Comparison of ENCODE assay signal across 10 mouse cellular contexts in the genomic region with DNA sequence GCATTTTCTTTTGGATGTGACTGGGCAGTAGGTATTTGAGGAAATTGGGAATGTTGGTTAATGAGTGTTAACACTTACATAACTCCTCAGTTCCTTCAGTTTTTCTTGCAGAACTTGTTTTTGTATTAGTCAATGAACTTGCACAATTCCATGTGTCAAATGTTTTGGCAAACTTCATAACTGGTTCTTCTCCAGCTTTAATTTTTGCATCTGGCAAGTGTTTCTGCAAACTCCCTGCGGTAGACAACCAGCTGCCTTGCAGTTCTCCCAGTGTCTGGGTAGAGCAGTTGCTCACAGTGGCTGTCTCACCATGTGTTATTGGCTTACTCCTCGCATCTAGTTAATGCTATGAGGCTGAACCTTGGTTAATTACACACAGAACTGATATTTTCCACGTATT.
DNase-seq lines count a peak whose midpoint lies in the region; TF ChIP-seq lines count a peak whose summit lies in the region.
"Had no signal": no experiment of that assay in that cellular context is flagged by ENCODE, and none has a peak within 500 bp of the region (broad histone marks: within the 10 kb centered on the region; RNA-seq: fewer than 3 reads in every experiment).

No protein-coding gene starts in this region.

- intact Hi-C loops in gastrocnemius, adult 2 months (cut with DNase I) = no loop called here

- peak; percentile 30 for DNase-seq in gastrocnemius, adult 2 months
- DNase-seq in gastrocnemius, postnatal 10 days = no peak
- DNase-seq in urinary bladder, postnatal 14 days (ENCODE audit: low spot score) = peak; percentile 12
- DNase-seq in urinary bladder, adult 2 months (ENCODE audit: low spot score) = no peak
- peak; percentile 27 to 53 for DNase-seq in layer of hippocampus, adult 2 months (ENCODE audit: low spot score in 2 of 2)
- no peak for DNase-seq in c-Kit-positive CD71-positive TER-119-positive erythroid progenitor cells, embryonic 14.5 days (ENCODE audit: low spot score)
- no peak for DNase-seq in cerebellum, postnatal 36 days
- DNase-seq in right cerebral cortex, postnatal 4 days = no peak

- no peak overlapping the region for H3K4me3 ChIP-seq in gastrocnemius, adult 2 months
- H3K4me3 ChIP-seq in layer of hippocampus, adult 2 months = no peak overlapping the region
- H3K4me3 ChIP-seq: stomach, embryonic 15.5 days had no signal

- no peak for TF ChIP-seq CTCF in gastrocnemius, adult 2 months (IDR thresholded peaks at IDR 0.05)
- no peak for TF ChIP-seq CTCF in layer of hippocampus, adult 2 months (conservative IDR thresholded peaks at IDR 0.05)

- H3K27ac ChIP-seq in gastrocnemius, adult 2 months = no peak overlapping the region
- peak overlapping the region; percentile 19; the same call in 1 of the 2 replicates for H3K27ac ChIP-seq in layer of hippocampus, adult 2 months
- H3K27ac ChIP-seq: macrophage; stomach, embryonic 15.5 days had no signal

Comparison
In these comparisons a context has a peak if more than half of its experiments do, and no peak if none do; other contexts are left out.
1. DNase-seq: peak in gastrocnemius, adult 2 months (single experiment), urinary bladder, postnatal 14 days (single experiment) and layer of hippocampus, adult 2 months (2 of 2); none in gastrocnemius, postnatal 10 days (single experiment), urinary bladder, adult 2 months (single experiment), c-Kit-positive CD71-positive TER-119-positive erythroid progenitor cells, embryonic 14.5 days (single experiment), cerebellum, postnatal 36 days (0 of 2) and right cerebral cortex, postnatal 4 days (single experiment).